Mouse (Mus musculus): ENCODE measurements at regions not wholly inside any gene's neighbourhood (a gene's known extent, or its start where the extent isn't known, plus 50 kb on each side); places are given as distances from the start of the nearest gene placed in this dataset.

DNA sequence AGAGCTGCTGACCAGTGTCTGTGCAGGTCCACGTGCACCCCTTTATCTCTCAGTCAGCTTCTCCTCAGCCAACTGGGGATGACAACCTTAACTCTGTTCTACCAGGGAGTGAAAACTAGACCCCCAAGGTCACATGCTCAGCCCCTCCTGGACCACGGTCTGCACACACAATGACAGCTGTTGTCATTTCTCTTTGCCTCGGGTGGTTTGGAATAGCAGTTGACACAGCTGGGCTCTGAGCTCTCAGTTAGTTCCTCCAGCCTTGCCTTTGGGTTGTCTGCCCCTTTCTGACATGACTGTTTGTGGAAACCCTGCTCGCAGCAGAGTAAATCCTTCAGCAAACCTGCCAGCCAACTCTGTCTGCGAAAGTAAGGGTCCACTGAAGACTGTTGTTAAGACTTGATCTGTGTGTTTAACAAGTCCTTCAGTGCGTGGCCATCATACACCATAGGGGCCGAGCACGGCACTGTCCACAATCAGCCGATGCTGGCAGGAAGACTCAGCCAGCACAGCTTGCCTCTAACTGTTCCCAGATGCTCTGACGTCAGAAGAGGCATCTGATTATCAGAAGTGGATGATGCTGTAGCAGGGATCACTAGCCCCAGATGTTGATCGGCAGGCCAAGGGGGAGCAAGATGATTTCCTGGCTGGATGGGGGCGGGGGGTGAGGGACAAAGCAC lies 106.7 kb upstream of the Lrig1 start:
- TF ChIP-seq CTCF (IDR thresholded peaks at IDR 0.05; ENCODE audit: control insufficient read depth, insufficient read depth, insufficient read length): no peak
- no peak for TF ChIP-seq MAX (IDR thresholded peaks at IDR 0.05)
- no peak for TF ChIP-seq MYOG (IDR thresholded peaks at IDR 0.05; ENCODE audit: control insufficient read depth, extremely low read depth, insufficient read length)
- TF ChIP-seq USF1 (IDR thresholded peaks at IDR 0.05; ENCODE audit: low read depth): no peak
- no peak for TF ChIP-seq CEBPB (IDR thresholded peaks at IDR 0.05; ENCODE audit: low read depth)
